ENCODE assay signal across 19 mouse cellular contexts in genomic region chr5:30591205-30591731, GRCm38 (mm10). TPM values are rescaled to one million over a fixed set of nuclear protein-coding genes. Genes with fewer than 3 reads are reported as not detected.
DNase-seq lines count a peak whose midpoint lies in the region; ATAC-seq lines count a peak whose summit lies in the region.
"Had no signal": no experiment of that assay in that cellular context is flagged by ENCODE, and none has a peak within 500 bp of the region (broad histone marks: within the 10 kb centered on the region; RNA-seq: fewer than 3 reads in every experiment).

No protein-coding gene starts in this region.

- H3K4me3 ChIP-seq in hindbrain, embryonic 15.5 days, result no peak overlapping the region
- no peak overlapping the region for H3K4me3 ChIP-seq in hindbrain, embryonic 12.5 days
- H3K4me3 ChIP-seq in brown adipose tissue, adult 24 weeks (ENCODE audit: insufficient read depth, low read depth, low read length), result no peak overlapping the region
- no peak overlapping the region for H3K4me3 ChIP-seq in kidney, embryonic 16.5 days (ENCODE audit: low read length)
- H3K4me3 ChIP-seq: midbrain, embryonic 15.5 days; neural tube, embryonic 15.5 days; stomach, embryonic 15.5 days had no signal

- 58% methylated on average over 5 of the region's 5 CpGs for WGBS in hindbrain, embryonic 15.5 days
- WGBS in hindbrain, embryonic 12.5 days, result 58% methylated on average over 5 of the region's 5 CpGs
- WGBS in kidney, embryonic 16.5 days, result 80% methylated on average over 5 of the region's 5 CpGs

- H3K4me1 ChIP-seq in hindbrain, embryonic 15.5 days (replicated peaks), result peaks cover 72% of the 10 kb centered on the region
- H3K4me1 ChIP-seq in hindbrain, embryonic 12.5 days, result peaks cover 19% of the 10 kb centered on the region
- H3K4me1 ChIP-seq in brown adipose tissue, adult 24 weeks (ENCODE audit: control insufficient read depth, insufficient read depth, insufficient read length, low read length), result peaks cover 10% of the 10 kb centered on the region
- peaks cover 12% of the 10 kb centered on the region for H3K4me1 ChIP-seq in kidney, embryonic 16.5 days (ENCODE audit: insufficient read depth, low read length)

- peak; percentile 89 for DNase-seq in adrenal gland, adult 2 months
- peak; percentile 94 to 96 for DNase-seq in cerebellum, postnatal 36 days
- no peak for DNase-seq in spleen, postnatal 10 days (ENCODE audit: low spot score in 2 of 2)
- DNase-seq: gastrocnemius, postnatal 10 days; kidney, postnatal 10 days; layer of hippocampus, postnatal 36 days; liver; right cerebral cortex, postnatal 14 days; thymus, postnatal 4 days had no signal

- H3K9ac ChIP-seq in hindbrain, embryonic 15.5 days, result no peak overlapping the region
- no peak overlapping the region for H3K9ac ChIP-seq in hindbrain, embryonic 12.5 days
- no peak overlapping the region for H3K9ac ChIP-seq in kidney, embryonic 16.5 days (replicated peaks; ENCODE audit: low read length)
- H3K9ac ChIP-seq: hindbrain, embryonic 14.5 days; midbrain, embryonic 15.5 days; neural tube, embryonic 15.5 days; stomach, embryonic 15.5 days had no signal

- H3K4me2 ChIP-seq in hindbrain, embryonic 15.5 days, result peak overlapping the region; percentile 82; the same call in 1 of the 2 replicates
- no peak overlapping the region for H3K4me2 ChIP-seq in hindbrain, embryonic 12.5 days (replicated peaks)
- no peak overlapping the region for H3K4me2 ChIP-seq in kidney, embryonic 16.5 days (replicated peaks; ENCODE audit: low read depth, low read length)
- H3K4me2 ChIP-seq: hindbrain, embryonic 14.5 days; midbrain, embryonic 15.5 days had no signal

- no peaks in the 10 kb centered on the region for H3K9me3 ChIP-seq in hindbrain, embryonic 15.5 days
- H3K9me3 ChIP-seq in hindbrain, embryonic 12.5 days (replicated peaks), result no peaks in the 10 kb centered on the region
- no peaks in the 10 kb centered on the region for H3K9me3 ChIP-seq in kidney, embryonic 16.5 days (ENCODE audit: low read length)
- H3K9me3 ChIP-seq: midbrain, embryonic 15.5 days; neural tube, embryonic 15.5 days; stomach, embryonic 15.5 days had no signal

- H3K27me3 ChIP-seq in hindbrain, embryonic 15.5 days, result 0 out of 2 replicates have a peak, but pooled peaks cover 4% of the 10 kb centered on the region
- peaks cover 47% of the 10 kb centered on the region for H3K27me3 ChIP-seq in hindbrain, embryonic 12.5 days
- H3K27me3 ChIP-seq in kidney, embryonic 16.5 days (ENCODE audit: insufficient read depth, low read length), result peaks cover 30% of the 10 kb centered on the region

- no peak overlapping the region for H3K27ac ChIP-seq in hindbrain, embryonic 15.5 days (replicated peaks)
- H3K27ac ChIP-seq in hindbrain, embryonic 12.5 days, result no peak overlapping the region
- peak overlapping the region; percentile 45 for H3K27ac ChIP-seq in brown adipose tissue, adult 24 weeks (replicated peaks; ENCODE audit: low read depth, low read length)
- no peak overlapping the region for H3K27ac ChIP-seq in kidney, embryonic 16.5 days (ENCODE audit: low read length)
- H3K27ac ChIP-seq: hindbrain, embryonic 14.5 days; midbrain, embryonic 15.5 days; neural tube, embryonic 15.5 days; stomach, embryonic 15.5 days had no signal

- no peak for ATAC-seq in hindbrain, embryonic 15.5 days (ENCODE audit: low FRiP score, low read depth)
- no peak for ATAC-seq in hindbrain, embryonic 12.5 days (ENCODE audit: low FRiP score)
- no peak for ATAC-seq in kidney, embryonic 16.5 days (ENCODE audit: low FRiP score, low TSS enrichment)
- ATAC-seq: midbrain, embryonic 15.5 days had no signal

- H3K36me3 ChIP-seq in hindbrain, embryonic 15.5 days, result no peaks in the 10 kb centered on the region
- H3K36me3 ChIP-seq in hindbrain, embryonic 12.5 days, result no peaks in the 10 kb centered on the region
- no peaks in the 10 kb centered on the region for H3K36me3 ChIP-seq in kidney, embryonic 16.5 days (ENCODE audit: insufficient read depth, low read length)
- H3K36me3 ChIP-seq: midbrain, embryonic 15.5 days; neural tube, embryonic 15.5 days; stomach, embryonic 15.5 days had no signal

RNA-seq across cellular contexts. Expression of gene Kcnk3, which starts 3.3 kb away (rescaled TPM):
- polyA plus RNA-seq in hindbrain, embryonic 15.5 days (2015; fragmentation: Nextera tagmentation; extraction: Ambion mirVana), result 11.7 and 12.8 TPM in 2 replicates
- polyA plus RNA-seq in hindbrain, embryonic 12.5 days (2016; fragmentation: Nextera tagmentation; extraction: Ambion mirVana), result 1.5 and 1.6 TPM in 2 replicates
- 1,000 to 10,000 TPM; 1,225 to 1,281 TPM for total RNA-seq in adrenal gland, adult 2 months (2021)
- polyA plus RNA-seq in adrenal gland, adult 2 months (2012; rRNA removed), result 6,176 and 11,313 TPM in 2 replicates
- 118 and 132 TPM in 2 replicates for polyA plus RNA-seq in brown adipose tissue, adult 24 weeks (2012; ENCODE audit: insufficient read depth, insufficient read length, missing spikeins)
- polyA plus RNA-seq in kidney, embryonic 16.5 days (2015; fragmentation: Nextera tagmentation; extraction: Ambion mirVana), result 2.0 and 5.5 TPM in 2 replicates

RNA-seq across cellular contexts. Expression of gene Cib4, which starts 45.6 kb away (rescaled TPM):
- polyA plus RNA-seq in hindbrain, embryonic 15.5 days (2015; fragmentation: Nextera tagmentation; extraction: Ambion mirVana), result not detected in 2 replicates
- polyA plus RNA-seq in hindbrain, embryonic 12.5 days (2016; fragmentation: Nextera tagmentation; extraction: Ambion mirVana), result not detected in 2 replicates
- 1 to 10 TPM in 1 of 2 experiments, under 1 TPM in 1; 0.92 to 2.4 TPM for total RNA-seq in adrenal gland, adult 2 months (2021)
- 1.7 and 3.4 TPM in 2 replicates for polyA plus RNA-seq in adrenal gland, adult 2 months (2012; rRNA removed)
- polyA plus RNA-seq in brown adipose tissue, adult 24 weeks (2012; ENCODE audit: insufficient read depth, insufficient read length, missing spikeins), result not detected in 2 replicates
- polyA plus RNA-seq in kidney, embryonic 16.5 days (2015; fragmentation: Nextera tagmentation; extraction: Ambion mirVana), result not detected in 2 replicates
- total RNA-seq: gastrocnemius, postnatal 10 days; layer of hippocampus, postnatal 36 days had no signal
- polyA plus RNA-seq: embryonic facial prominence, embryonic 11.5 days; forebrain, embryonic 11.5 days; hindbrain, embryonic 14.5 days; midbrain, embryonic 15.5 days; neural tube, embryonic 15.5 days; stomach, embryonic 15.5 days had no signal

RNA-seq across cellular contexts. Expression of gene Slc35f6, which starts 56.5 kb away (rescaled TPM):
- polyA plus RNA-seq in hindbrain, embryonic 15.5 days (2015; fragmentation: Nextera tagmentation; extraction: Ambion mirVana), result 35.1 TPM in 2 replicates
- polyA plus RNA-seq in hindbrain, embryonic 12.5 days (2016; fragmentation: Nextera tagmentation; extraction: Ambion mirVana), result 28.2 and 29.3 TPM in 2 replicates
- total RNA-seq in adrenal gland, adult 2 months (2021), result 10 to 100 TPM; 49.0 to 50.9 TPM
- 140 and 145 TPM in 2 replicates for polyA plus RNA-seq in adrenal gland, adult 2 months (2012; rRNA removed)
- polyA plus RNA-seq in brown adipose tissue, adult 24 weeks (2012; ENCODE audit: insufficient read depth, insufficient read length, missing spikeins), result 20.9 and 21.8 TPM in 2 replicates
- polyA plus RNA-seq in kidney, embryonic 16.5 days (2015; fragmentation: Nextera tagmentation; extraction: Ambion mirVana), result 31.0 and 33.9 TPM in 2 replicates

Comparison
In these comparisons a context has a peak if more than half of its experiments do, and no peak if none do; other contexts are left out.
1. DNase-seq: peak in adrenal gland, adult 2 months (single experiment) and cerebellum, postnatal 36 days (2 of 2); none in spleen, postnatal 10 days (0 of 2).
2. RNA of gene Kcnk3, which starts 3.3 kb away (polyA plus RNA-seq): 6,176 to 11,313 TPM in adrenal gland, adult 2 months; 118 to 132 TPM in brown adipose tissue, adult 24 weeks, 11.7 to 12.8 TPM in hindbrain, embryonic 15.5 days, 2.0 to 5.5 TPM in kidney, embryonic 16.5 days and 1.5 to 1.6 TPM in hindbrain, embryonic 12.5 days; every median in the first group is over 10 times any median in the second.